Mouse (Mus musculus) subcutaneous adipose tissue, adult 2 months (tissue): ENCODE results near the gene Tpsb2. TPM values are rescaled to one million over a fixed set of nuclear protein-coding genes. Genes with fewer than 3 reads are reported as not detected.

Source experiments
- polyA plus RNA-seq: library from polyadenylated mRNA; depleted of rRNA; stranded (reverse); fragments of >200 nt; gene quantifications from 2 replicates; pipeline ENCODE4 v1.2.3, GENCODE M21; 2012; ENCODE audit warnings: low replicate concordance; rRNA removed

The Tpsb2 gene
- polyA plus RNA-seq: 2.8 and 25.6 TPM in 2 replicates

DNA sequence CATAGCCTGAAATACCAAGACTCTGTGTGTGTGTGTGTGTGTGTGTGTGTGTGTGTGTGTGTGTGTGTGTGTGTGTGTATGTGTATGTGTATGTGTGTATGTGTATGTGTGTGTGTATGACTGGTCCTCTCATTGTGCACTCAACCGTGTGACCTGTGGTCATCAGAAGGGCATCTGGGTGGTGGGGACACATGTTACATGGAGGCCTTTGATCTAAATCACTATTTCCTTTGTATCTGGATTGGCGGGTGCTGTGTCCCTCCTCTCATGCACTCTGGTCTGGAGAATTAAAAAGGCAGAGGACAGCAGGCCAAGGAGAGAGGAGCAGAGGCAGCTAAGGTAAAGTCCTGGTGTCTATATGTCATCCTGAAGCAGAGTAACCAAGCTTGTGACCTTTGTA, at the start of gene Tpsb2:
Tpsb2 (plus strand) TSS at position 301 of the 400 bp plus-strand sequence.

DNA sequence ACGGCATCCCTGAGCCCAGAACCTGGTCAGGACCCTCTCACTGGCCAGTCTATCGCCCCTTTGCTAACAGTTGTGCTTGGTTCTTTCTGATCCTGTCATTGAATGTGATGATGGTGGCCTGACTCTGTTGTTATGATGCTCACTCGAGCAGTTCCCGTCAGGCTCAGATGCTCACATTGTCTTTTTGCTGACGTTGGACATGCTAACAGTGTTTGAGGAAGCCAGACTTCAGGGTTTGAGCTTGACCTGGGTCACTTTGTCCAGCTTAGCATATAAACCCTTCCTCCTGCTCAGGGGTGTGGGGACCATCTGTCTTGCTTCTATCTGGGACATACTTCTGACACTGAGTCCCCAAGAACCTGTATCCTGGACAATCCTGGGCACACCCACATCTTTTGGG, 47.8 kb upstream of the Tpsb2 start, which contains the start of gene Prss29:
Prss29 (plus strand) TSS at position 301 of the 400 bp plus-strand sequence.

GRCm38 (mm10) chr17:25345462-25345861, 20.6 kb upstream of the Tpsb2 start, which contains the start of gene Tpsab1:
Gene Tpsab1, minus strand, starts transcription at chr17:25345562.

DNA sequence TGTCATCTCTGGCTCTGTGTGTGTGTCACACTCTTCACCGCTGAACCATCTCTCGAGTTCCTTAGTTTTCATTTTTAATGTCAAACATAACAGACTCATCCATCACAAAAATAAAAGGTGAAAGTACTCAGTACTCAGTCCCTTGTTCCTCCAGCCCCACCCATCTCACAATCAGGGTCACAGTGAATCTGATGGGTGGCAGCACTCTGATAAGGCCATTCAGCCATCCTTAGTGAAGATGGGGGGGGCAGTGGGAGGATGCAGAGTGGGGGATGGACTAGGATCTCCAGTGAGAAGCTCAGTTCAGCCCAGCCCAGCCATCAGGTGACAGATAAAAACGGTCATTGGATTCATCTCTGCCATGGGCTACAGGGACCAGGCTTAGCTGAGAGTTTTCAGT, 2.9 kb downstream of the Tpsb2 start, which contains the start of gene Tpsg1:
Tpsg1 (plus strand) TSS at position 301 of the 400 bp plus-strand sequence.

Other genes starting within 250 kb of the Tpsb2 start
- gene Ptx4, start 245.5 kb upstream of the Tpsb2 start, polyA plus RNA-seq: 0.11 TPM in 1 of 2 replicates, not detected in the other
- gene Clcn7, start 232.9 kb upstream of the Tpsb2 start, polyA plus RNA-seq: 42.8 and 52.6 TPM in 2 replicates
- 0.04 TPM in 1 of 2 replicates, not detected in the other for gene Ccdc154, start 203.8 kb upstream of the Tpsb2 start, polyA plus RNA-seq
- gene Gm38655, start 190.8 kb upstream of the Tpsb2 start, polyA plus RNA-seq: not detected in 2 replicates
- 12.1 and 13.6 TPM in 2 replicates for gene BC003965, start 181.8 kb upstream of the Tpsb2 start, polyA plus RNA-seq
- 12.5 and 21.7 TPM in 2 replicates for gene Unkl, start 177.9 kb upstream of the Tpsb2 start, polyA plus RNA-seq
- 40.8 and 46.8 TPM in 2 replicates for gene Gnptg, start 126.2 kb upstream of the Tpsb2 start, polyA plus RNA-seq
- 21.1 and 23.1 TPM in 2 replicates for gene Tsr3, start 126.1 kb upstream of the Tpsb2 start, polyA plus RNA-seq
- gene Baiap3, start 109.9 kb upstream of the Tpsb2 start, polyA plus RNA-seq: 5.7 and 6.2 TPM in 2 replicates
- gene Ube2i, start 91.7 kb upstream of the Tpsb2 start, polyA plus RNA-seq: 103 and 196 TPM in 2 replicates
- gene Prss34, start 67.9 kb upstream of the Tpsb2 start, polyA plus RNA-seq: 0.09 and 1.2 TPM in 2 replicates
- gene Prss28, start 57.7 kb upstream of the Tpsb2 start, polyA plus RNA-seq: not detected in 2 replicates
- gene Prss29, start 47.7 kb upstream of the Tpsb2 start, polyA plus RNA-seq: not detected in 2 replicates
- gene Tpsab1, start 20.7 kb upstream of the Tpsb2 start, polyA plus RNA-seq: 0.64 and 1.0 TPM in 2 replicates
- 0.39 TPM in 1 of 2 replicates, not detected in the other for gene Tpsg1, start 3.0 kb downstream of the Tpsb2 start, polyA plus RNA-seq
- 1.9 and 28.2 TPM in 2 replicates for gene Cacna1h, start 67.5 kb downstream of the Tpsb2 start, polyA plus RNA-seq
- 0.13 TPM in 1 of 2 replicates, not detected in the other for gene Tekt4, start 88.3 kb downstream of the Tpsb2 start, polyA plus RNA-seq
- not detected in 2 replicates for gene Sstr5, start 131.0 kb downstream of the Tpsb2 start, polyA plus RNA-seq
- gene Sox8, start 204.4 kb downstream of the Tpsb2 start, polyA plus RNA-seq: 0.64 and 1.4 TPM in 2 replicates
- gene Lmf1, start 212.8 kb downstream of the Tpsb2 start, polyA plus RNA-seq: 29.3 and 35.8 TPM in 2 replicates